Comparison of ENCODE assay signal across 10 mouse cellular contexts in the genomic region with DNA sequence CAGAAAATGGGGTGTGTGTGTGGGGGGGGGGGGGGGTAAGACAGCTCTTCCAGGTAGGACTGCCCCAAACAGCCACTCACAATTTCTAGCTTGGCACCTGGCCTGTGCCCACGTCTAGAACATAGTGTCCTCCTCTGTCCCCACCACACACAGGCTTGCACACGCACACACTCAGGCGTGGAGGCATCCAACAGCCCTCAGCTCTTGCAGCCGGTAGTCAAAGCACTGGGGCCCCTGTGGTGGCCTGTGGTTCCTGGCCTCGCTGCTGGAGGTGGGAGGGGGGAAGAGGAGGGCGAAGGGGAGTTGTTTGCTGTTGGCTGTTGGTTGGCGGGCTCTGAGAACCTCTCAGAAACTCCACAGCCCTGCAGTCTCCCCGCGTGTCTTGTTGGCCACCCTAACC. TPM values are rescaled to one million over a fixed set of nuclear protein-coding genes. Genes with fewer than 3 reads are reported as not detected.
DNase-seq lines count a peak whose midpoint lies in the region; ATAC-seq lines count a peak whose summit lies in the region.
"Had no signal": no experiment of that assay in that cellular context is flagged by ENCODE, and none has a peak within 500 bp of the region (broad histone marks: within the 10 kb centered on the region; RNA-seq: fewer than 3 reads in every experiment).

No protein-coding gene starts in this region.

- whole genome bisulfite sequencing in heart, embryonic 14.5 days, result 0% methylated on average over 8 of the region's 9 CpGs
- WGBS in forebrain, embryonic 14.5 days, result 0% methylated on average over 9 of the region's 9 CpGs
- under 1% methylated on average over 9 of the region's 9 CpGs for WGBS in liver, embryonic 15.5 days (ENCODE audit: insufficient replicate concordance)

- H3K4me2 ChIP-seq in heart, embryonic 14.5 days (ENCODE audit: low read length), result peak overlapping the region; percentile 98
- peak overlapping the region; percentile 99 for H3K4me2 ChIP-seq in forebrain, embryonic 14.5 days (ENCODE audit: low read length)
- peak overlapping the region; percentile 66; the same call in 1 of the 2 replicates for H3K4me2 ChIP-seq in liver, embryonic 15.5 days

- ATAC-seq in heart, embryonic 14.5 days (ENCODE audit: insufficient number of reproducible peaks, insufficient read depth, low FRiP score, low read depth), result no peak
- ATAC-seq in forebrain, embryonic 14.5 days, result no peak
- no peak for ATAC-seq in liver, embryonic 15.5 days (ENCODE audit: insufficient read depth)

- H3K27me3 ChIP-seq in heart, embryonic 14.5 days (ENCODE audit: control insufficient read depth, insufficient read depth, low read length), result peaks cover 98% of the 10 kb centered on the region
- peaks cover 50% of the 10 kb centered on the region for H3K27me3 ChIP-seq in forebrain, embryonic 14.5 days (replicated peaks; ENCODE audit: control insufficient read depth, insufficient read depth, low read length)
- H3K27me3 ChIP-seq in liver, embryonic 15.5 days, result peaks cover 97% of the 10 kb centered on the region

- H3K4me1 ChIP-seq in heart, embryonic 14.5 days (ENCODE audit: control insufficient read depth in 2 of 2, insufficient read depth in 2 of 2, low read length in 2 of 2), result peaks cover 2 to 7% of the 10 kb centered on the region in 2 experiments; a peak in 1 of 4 replicates
- H3K4me1 ChIP-seq in forebrain, embryonic 14.5 days (ENCODE audit: control insufficient read depth, insufficient read depth, low read length), result peaks cover 5% of the 10 kb centered on the region
- H3K4me1 ChIP-seq in liver, embryonic 15.5 days (replicated peaks), result 0 out of 2 replicates have a peak, but pooled peaks cover 6% of the 10 kb centered on the region

- no peaks in the 10 kb centered on the region for H3K36me3 ChIP-seq in heart, embryonic 14.5 days (ENCODE audit: control insufficient read depth, insufficient read depth, low read length)
- no peaks in the 10 kb centered on the region for H3K36me3 ChIP-seq in forebrain, embryonic 14.5 days (ENCODE audit: control insufficient read depth, insufficient read depth, low read length)
- H3K36me3 ChIP-seq in liver, embryonic 15.5 days (replicated peaks), result no peaks in the 10 kb centered on the region

- H3K27ac ChIP-seq in heart, embryonic 14.5 days (replicated peaks in 1 of 2; ENCODE audit: control insufficient read depth in 1 of 2, insufficient read depth in 1 of 2, low read depth in 2 of 2, low read length in 2 of 2), result no peak overlapping the region
- H3K27ac ChIP-seq in forebrain, embryonic 14.5 days (ENCODE audit: low read depth, low read length), result no peak overlapping the region
- no peak overlapping the region for H3K27ac ChIP-seq in liver, embryonic 15.5 days (replicated peaks)

- H3K4me3 ChIP-seq in heart, embryonic 14.5 days (ENCODE audit: control insufficient read depth in 1 of 2, insufficient read depth in 1 of 2, low read depth in 1 of 2, low read length in 2 of 2), result peak overlapping the region in 1 of 2 experiments; percentile 62; a peak in 2 of 4 replicates
- peak overlapping the region; percentile 76 for H3K4me3 ChIP-seq in forebrain, embryonic 14.5 days (ENCODE audit: low read depth, low read length)
- H3K4me3 ChIP-seq in liver, embryonic 15.5 days (replicated peaks), result 0 out of 2 replicates have a peak overlapping the region, but pooled peaks have one; percentile 50
- H3K4me3 ChIP-seq: erythroblast, embryonic 14.5 days had no signal

- DNase-seq in heart, adult 8-10 months (ENCODE audit: low spot score), result no peak
- DNase-seq in ES-CJ7 (ENCODE audit: low read depth, low spot score), result peak; percentile 15
- DNase-seq in forebrain, embryonic 14.5 days (ENCODE audit: low spot score), result no peak
- DNase-seq in thymus, postnatal 0 days (ENCODE audit: low spot score), result no peak
- DNase-seq in embryo, embryonic 9.5 days (ENCODE audit: extremely low spot score), result no peak
- no peak for DNase-seq in kidney, postnatal 4 days

- H3K9me3 ChIP-seq in heart, embryonic 14.5 days (ENCODE audit: control insufficient read depth, low read length), result no peaks in the 10 kb centered on the region
- H3K9me3 ChIP-seq in forebrain, embryonic 14.5 days (replicated peaks; ENCODE audit: control insufficient read depth, low read length), result no peaks in the 10 kb centered on the region
- H3K9me3 ChIP-seq in liver, embryonic 15.5 days (replicated peaks), result no peaks in the 10 kb centered on the region

- no peak overlapping the region for H3K9ac ChIP-seq in heart, embryonic 14.5 days (ENCODE audit: low read length)
- H3K9ac ChIP-seq in forebrain, embryonic 14.5 days (ENCODE audit: low read length), result peak overlapping the region; percentile 82
- H3K9ac ChIP-seq in liver, embryonic 15.5 days, result no peak overlapping the region

RNA-seq across cellular contexts. Expression of gene Unc5a, which starts 0.9 kb away (rescaled TPM):
- polyA plus RNA-seq in heart, embryonic 14.5 days (2014; fragmentation: Nextera tagmentation; extraction: Ambion mirVana), result 2.3 and 2.7 TPM in 2 replicates
- total RNA-seq in heart, adult 8-10 months (2022), result 1 to 10 TPM in 2 of 4 experiments, under 1 TPM in 2; 0.80 to 1.7 (median 0.98) TPM
- polyA plus RNA-seq in forebrain, embryonic 14.5 days (2014; fragmentation: Nextera tagmentation; extraction: Ambion mirVana), result 12.3 and 16.2 TPM in 2 replicates
- polyA plus RNA-seq in liver, embryonic 15.5 days (2015; fragmentation: Nextera tagmentation; extraction: Ambion mirVana), result 0.51 and 0.69 TPM in 2 replicates
- 0.75 and 1.2 TPM in 2 replicates for polyA plus RNA-seq in thymus, postnatal 0 days (2015; fragmentation: Nextera tagmentation; extraction: Ambion mirVana)
- total RNA-seq: MEL had no signal
- polyA plus RNA-seq: erythroblast, embryonic 14.5 days had no signal
